Mouse (Mus musculus): ENCODE results near the gene Amtn.

DNA sequence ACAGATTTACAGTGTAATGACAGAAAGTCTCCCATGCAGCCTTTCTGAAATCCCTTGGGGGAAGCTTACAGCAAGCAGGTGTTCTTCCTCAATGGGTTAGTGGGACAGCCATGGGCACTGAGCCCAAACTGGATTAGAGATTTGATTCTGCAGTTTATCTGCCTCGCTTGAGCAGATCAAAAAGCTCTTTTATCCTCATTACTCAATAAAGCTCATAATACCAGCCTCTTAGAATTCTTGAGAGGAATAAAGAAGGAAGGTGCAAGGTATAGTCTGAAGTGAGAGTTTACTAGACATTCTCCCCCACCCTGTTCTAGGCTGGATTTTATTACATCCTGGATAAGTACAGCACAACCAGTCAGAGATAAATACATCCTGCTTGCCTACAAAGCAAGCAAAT, 50.8 kb downstream of the Amtn start:
- TF ChIP-seq CTCF (conservative IDR thresholded peaks at IDR 0.05; ENCODE audit: insufficient read depth, insufficient read length, low read depth, low read length): no peak
- TF ChIP-seq POLR2A (IDR thresholded peaks at IDR 0.05; ENCODE audit: low read depth, low read length): no peak
